Mouse (Mus musculus): ENCODE results near the gene Gm973. TPM values are rescaled to one million over a fixed set of nuclear protein-coding genes. Genes with fewer than 3 reads are reported as not detected.

Gene Gm973
- polyA plus RNA-seq, 1 experiment from 2014 or later = not detected

DNA sequence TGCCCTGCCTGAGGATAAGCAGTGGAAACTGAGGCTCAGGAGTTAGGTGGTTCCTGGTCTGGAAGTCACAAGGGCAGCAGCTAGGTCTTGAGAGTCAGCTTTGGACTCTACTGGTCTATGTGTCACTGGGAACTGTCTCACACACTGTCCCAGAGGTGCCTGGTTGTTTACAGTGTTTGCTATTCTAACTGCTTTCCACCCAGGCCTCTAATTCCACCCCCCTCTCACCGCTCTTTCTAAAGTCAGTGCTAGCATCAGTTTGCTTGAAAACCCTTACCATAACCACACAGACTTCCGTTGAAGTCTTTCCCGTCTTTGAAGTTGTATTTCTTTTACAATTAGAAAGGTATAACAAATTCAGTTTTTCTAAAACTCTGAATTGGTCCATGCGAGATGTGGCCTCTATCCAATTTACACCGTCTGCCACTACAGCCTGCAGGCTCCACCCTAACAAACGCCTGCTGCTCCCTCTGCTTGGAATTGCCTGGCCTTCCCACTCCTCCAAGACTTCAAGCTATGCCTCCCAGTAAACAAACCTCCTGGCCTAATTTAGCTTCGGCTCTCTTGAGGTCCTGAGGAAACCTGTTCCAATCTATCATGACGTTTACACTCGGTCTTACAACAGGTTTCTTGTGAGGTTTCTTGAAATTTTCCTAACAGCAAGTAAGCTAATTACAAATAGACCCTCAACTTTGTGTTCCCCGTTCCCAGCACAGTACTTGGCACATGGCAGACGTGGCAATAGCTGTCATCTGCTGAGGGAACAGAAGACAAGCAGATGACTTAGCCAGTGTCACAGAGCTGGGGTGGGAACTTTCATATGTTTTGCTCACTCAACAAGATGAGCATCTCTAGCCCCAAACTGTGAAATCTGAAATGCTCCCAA lies 86.7 kb downstream of the Gm973 start:
- Histone ChIP-seq H3K27ac (ENCODE audit: low read depth) (no peak overlapping the region), H3K4me1 (ENCODE audit: insufficient read depth) (peaks cover 2% of the 10 kb centered on the region; the same call in 1 of the 2 replicates), H3K4me2 (no peak overlapping the region), H3K9ac (no peak overlapping the region), H3K36me3 (ENCODE audit: insufficient read depth) (no peaks in the 10 kb centered on the region), H3K4me3 (ENCODE audit: low read depth, low read length) (no peak overlapping the region), H3K9me3 (ENCODE audit: low read depth, low read length) (no peaks in the 10 kb centered on the region), H3K27me3 (ENCODE audit: insufficient read depth, low read length) (no peaks in the 10 kb centered on the region)
- no peak for TF ChIP-seq CTCF (IDR thresholded peaks at IDR 0.05; ENCODE audit: low read depth)
- DNase-seq = peak; percentile 24
- WGBS = 39% methylated on average over 11 of the region's 11 CpGs
- no peak for ATAC-seq (ENCODE audit: insufficient read depth)

DNA sequence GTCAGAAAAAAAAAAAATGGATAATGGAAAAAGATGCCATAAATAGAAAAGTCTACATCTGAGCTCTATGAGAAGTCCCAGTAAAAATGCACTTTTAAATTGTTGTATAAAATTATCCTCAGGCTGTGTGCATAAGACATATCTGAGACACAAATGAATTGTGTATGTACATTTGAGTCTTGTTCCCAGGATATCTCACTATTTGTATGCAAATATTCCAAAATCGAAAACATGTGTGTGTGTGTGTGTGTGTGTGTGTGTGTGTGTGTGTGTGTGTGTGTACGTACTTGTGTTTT lies 87.3 kb downstream of the Gm973 start:
- Histone ChIP-seq H3K9me3 (ENCODE audit: low read depth, low read length) (no peaks in the 10 kb centered on the region), H3K4me2 (no peak overlapping the region), H3K36me3 (ENCODE audit: insufficient read depth) (no peaks in the 10 kb centered on the region), H3K27ac (ENCODE audit: low read depth) (no peak overlapping the region), H3K4me1 (ENCODE audit: insufficient read depth) (peaks cover 2% of the 10 kb centered on the region; the same call in 1 of the 2 replicates), H3K27me3 (ENCODE audit: insufficient read depth, low read length) (no peaks in the 10 kb centered on the region), H3K4me3 (ENCODE audit: low read depth, low read length) (no peak overlapping the region), H3K9ac (no peak overlapping the region)
- 94% methylated on average over 2 of the region's 2 CpGs for WGBS
- no peak for DNase-seq
- no peak for TF ChIP-seq CTCF (IDR thresholded peaks at IDR 0.05; ENCODE audit: low read depth)
- ATAC-seq (ENCODE audit: insufficient read depth) = no peak

DNA sequence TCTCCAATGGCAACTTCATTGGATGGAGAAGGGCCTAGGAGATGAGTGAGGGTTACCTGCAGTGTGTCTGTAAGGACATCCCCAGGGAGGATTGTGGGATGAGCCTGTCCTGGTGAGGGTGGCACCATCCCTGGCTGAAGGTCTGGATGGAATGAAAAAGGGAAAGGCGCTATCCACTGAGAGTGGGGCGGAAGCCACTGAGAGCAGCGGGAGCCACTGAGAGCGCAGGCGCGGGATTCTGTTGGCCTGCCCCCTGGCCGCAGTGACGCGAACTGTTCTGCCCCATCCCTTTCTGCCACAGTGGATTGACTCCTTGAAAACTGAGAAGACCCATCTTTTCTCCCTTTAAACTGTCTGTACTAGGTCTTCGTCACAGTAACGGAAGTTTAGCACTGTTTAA lies 87.8 kb downstream of the Gm973 start:
- Histone ChIP-seq H3K9ac (no peak overlapping the region), H3K27ac (ENCODE audit: low read depth) (no peak overlapping the region), H3K4me2 (peak overlapping the region; percentile 40), H3K36me3 (ENCODE audit: insufficient read depth) (no peaks in the 10 kb centered on the region), H3K4me1 (ENCODE audit: insufficient read depth) (peaks cover 2% of the 10 kb centered on the region; the same call in 1 of the 2 replicates), H3K9me3 (ENCODE audit: low read depth, low read length) (no peaks in the 10 kb centered on the region), H3K27me3 (ENCODE audit: insufficient read depth, low read length) (no peaks in the 10 kb centered on the region), H3K4me3 (ENCODE audit: low read depth, low read length) (no peak overlapping the region)
- peak; percentile 69 for TF ChIP-seq CTCF (IDR thresholded peaks at IDR 0.05; ENCODE audit: low read depth)
- DNase-seq = peak; percentile 77
- ATAC-seq (ENCODE audit: insufficient read depth) = 0 out of 2 replicates have a peak, but pooled peaks have one; percentile 39
- WGBS = 19% methylated on average over 11 of the region's 11 CpGs

DNA sequence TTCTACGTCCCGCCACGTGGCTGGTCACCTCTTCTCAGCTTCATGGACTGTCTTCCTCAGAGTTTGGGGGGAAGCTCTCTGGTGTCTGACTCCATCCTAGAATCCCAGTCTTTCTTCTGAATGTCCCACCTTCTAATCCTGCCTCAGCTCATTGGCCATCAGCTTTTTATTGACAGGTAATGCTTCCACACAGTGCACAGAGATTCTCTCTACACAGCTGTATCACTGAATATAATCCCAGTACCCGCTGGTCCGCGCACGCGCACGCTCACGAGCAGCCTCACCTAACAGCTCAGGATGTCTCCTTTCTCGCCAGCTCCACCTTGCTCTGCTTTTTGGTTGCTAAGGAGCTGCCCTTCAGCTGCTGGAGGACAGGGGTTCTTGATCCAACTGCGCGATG lies 90.4 kb downstream of the Gm973 start:
- WGBS = 82% methylated on average over 13 of the region's 13 CpGs
- TF ChIP-seq CTCF (IDR thresholded peaks at IDR 0.05; ENCODE audit: low read depth) = no peak
- Histone ChIP-seq H3K27me3 (ENCODE audit: insufficient read depth, low read length) (no peaks in the 10 kb centered on the region), H3K4me3 (ENCODE audit: low read depth, low read length) (no peak overlapping the region), H3K4me1 (ENCODE audit: insufficient read depth) (peaks cover 2% of the 10 kb centered on the region; the same call in 1 of the 2 replicates), H3K36me3 (ENCODE audit: insufficient read depth) (no peaks in the 10 kb centered on the region), H3K4me2 (no peak overlapping the region), H3K9ac (no peak overlapping the region), H3K27ac (ENCODE audit: low read depth) (no peak overlapping the region), H3K9me3 (ENCODE audit: low read depth, low read length) (no peaks in the 10 kb centered on the region)
- ATAC-seq (ENCODE audit: insufficient read depth) = no peak
- DNase-seq = no peak

- no peak for TF ChIP-seq CTCF (IDR thresholded peaks at IDR 0.05; ENCODE audit: low read depth)
These were observed 91.0 kb downstream of the Gm973 start for GRCm38 (mm10) chr1:59607071-59607470.

GRCm38 (mm10) chr1:59608125-59608762 lies 92.2 kb downstream of the Gm973 start:
- Histone ChIP-seq H3K36me3 (ENCODE audit: insufficient read depth) (no peaks in the 10 kb centered on the region), H3K27me3 (ENCODE audit: insufficient read depth, low read length) (no peaks in the 10 kb centered on the region), H3K27ac (ENCODE audit: low read depth) (no peak overlapping the region), H3K9ac (no peak overlapping the region), H3K4me1 (ENCODE audit: insufficient read depth) (no peaks in the 10 kb centered on the region), H3K4me2 (no peak overlapping the region), H3K9me3 (ENCODE audit: low read depth, low read length) (no peaks in the 10 kb centered on the region), H3K4me3 (ENCODE audit: low read depth, low read length) (no peak overlapping the region)
- ATAC-seq (ENCODE audit: insufficient read depth) = no peak
- WGBS = 84% methylated on average over 7 of the region's 7 CpGs
- TF ChIP-seq CTCF (IDR thresholded peaks at IDR 0.05; ENCODE audit: low read depth) = no peak
- no peak for DNase-seq

More at GRCm38 (mm10) chr1:59607071-59607470, 91.0 kb downstream of the Gm973 start:
- Histone ChIP-seq H3K36me3 (ENCODE audit: insufficient read depth) (no peaks in the 10 kb centered on the region), H3K4me1 (ENCODE audit: insufficient read depth) (peaks cover 2% of the 10 kb centered on the region; the same call in 1 of the 2 replicates), H3K4me2 (no peak overlapping the region), H3K27ac (ENCODE audit: low read depth) (no peak overlapping the region), H3K9me3 (ENCODE audit: low read depth, low read length) (no peaks in the 10 kb centered on the region), H3K27me3 (ENCODE audit: insufficient read depth, low read length) (no peaks in the 10 kb centered on the region), H3K4me3 (ENCODE audit: low read depth, low read length) (no peak overlapping the region), H3K9ac (no peak overlapping the region)
- ATAC-seq (ENCODE audit: insufficient read depth) = no peak
- WGBS = 51% methylated on average over 7 of the region's 7 CpGs
- no peak for DNase-seq

DNA sequence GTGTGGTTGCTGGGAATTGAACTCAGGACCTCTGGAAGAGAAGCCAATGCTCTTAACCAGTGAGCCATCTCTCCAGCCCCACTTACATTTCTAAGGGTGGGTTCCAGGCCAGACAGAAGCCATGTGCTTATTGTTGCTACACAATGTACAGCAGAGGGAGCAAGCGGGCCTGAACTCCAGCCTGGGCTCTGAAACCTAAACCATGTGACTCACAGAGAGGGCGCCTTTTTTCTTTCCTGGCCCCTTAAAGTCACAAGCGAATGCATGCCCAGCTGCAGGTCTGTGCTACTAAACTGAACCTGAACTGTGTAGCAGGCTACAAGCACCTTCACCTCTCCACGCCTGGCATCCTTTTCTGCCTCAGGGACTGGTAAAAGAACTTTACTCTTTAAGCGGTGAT lies 92.9 kb downstream of the Gm973 start:
- Histone ChIP-seq H3K4me3 (ENCODE audit: low read depth, low read length) (no peak overlapping the region), H3K4me1 (ENCODE audit: insufficient read depth) (no peaks in the 10 kb centered on the region), H3K9ac (no peak overlapping the region), H3K27me3 (ENCODE audit: insufficient read depth, low read length) (no peaks in the 10 kb centered on the region), H3K27ac (ENCODE audit: low read depth) (no peak overlapping the region), H3K4me2 (no peak overlapping the region), H3K9me3 (ENCODE audit: low read depth, low read length) (no peaks in the 10 kb centered on the region), H3K36me3 (ENCODE audit: insufficient read depth) (no peaks in the 10 kb centered on the region)
- TF ChIP-seq CTCF (IDR thresholded peaks at IDR 0.05; ENCODE audit: low read depth) = no peak
- no peak for ATAC-seq (ENCODE audit: insufficient read depth)
- peak; percentile 52 for DNase-seq
- 70% methylated on average over 5 of the region's 5 CpGs for WGBS
